Mouse (Mus musculus) megakaryocyte, embryonic 14.5 days (primary cell): ENCODE results near the gene Slc2a5.

ENCODE experiments used
- FLI1 ChIP-seq: IDR thresholded peaks from 2 replicates; pipeline ENCODE4 v1.6.1; 2012; ENCODE audit warnings: low read length, inconsistent platforms, mixed read lengths
- GATA1 ChIP-seq: IDR thresholded peaks from 3 replicates; pipeline ENCODE4 v1.6.1; 2012; ENCODE audit warnings: mixed read lengths, low read length, inconsistent platforms, borderline replicate concordance

DNA sequence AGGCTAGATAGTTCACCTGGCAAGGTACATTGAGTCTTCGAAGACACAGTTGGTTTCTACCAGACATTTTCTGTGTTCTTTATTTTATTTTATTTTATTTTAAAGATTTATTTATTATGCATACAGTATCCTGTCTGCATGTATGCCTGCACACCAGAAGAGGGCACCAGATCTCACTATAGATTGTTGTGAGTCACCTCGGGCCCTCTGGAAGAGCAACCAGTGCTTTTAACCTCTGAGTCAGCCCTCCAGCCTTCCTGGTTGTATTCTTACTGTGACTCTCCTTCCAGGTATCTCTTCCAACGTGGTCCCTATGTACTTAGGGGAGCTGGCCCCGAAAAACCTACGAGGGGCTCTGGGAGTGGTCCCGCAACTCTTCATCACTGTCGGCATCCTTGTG is 16.2 kb downstream of the Slc2a5 start:
- TF ChIP-seq GATA1 (no peak), FLI1 (no peak)
